15 mouse cellular contexts compared by ENCODE assay signal in genomic region chr10:43252324-43252723, GRCm38 (mm10). TPM values are rescaled to one million over a fixed set of nuclear protein-coding genes. Genes with fewer than 3 reads are reported as not detected.
DNase-seq lines count a peak whose midpoint lies in the region; ATAC-seq and TF ChIP-seq lines count a peak whose summit lies in the region.
"Had no signal": no experiment of that assay in that cellular context is flagged by ENCODE, and none has a peak within 500 bp of the region (broad histone marks: within the 10 kb centered on the region; RNA-seq: fewer than 3 reads in every experiment).

No protein-coding gene starts in this region.

- DNase-seq in heart, embryonic 10.5 days (ENCODE audit: low spot score): no peak
- peak; percentile 84 for DNase-seq in kidney, postnatal 0 days (ENCODE audit: low spot score)
- DNase-seq in kidney, postnatal 25 days: no peak
- peak; percentile 59 for DNase-seq in 416B (ENCODE audit: low read depth)
- no peak for DNase-seq in adrenal gland, postnatal 25 days
- DNase-seq in gastrocnemius, postnatal 36 days: no peak
- DNase-seq: adrenal gland, postnatal 14 days; cerebellum, adult 11 months; lung, adult 2 months; right cerebral cortex, postnatal 25 days had no signal

- H3K4me2 ChIP-seq in heart, embryonic 13.5 days: no peak overlapping the region
- H3K4me2 ChIP-seq in kidney, postnatal 0 days (ENCODE audit: low read length): no peak overlapping the region
- H3K4me2 ChIP-seq in intestine, embryonic 16.5 days (ENCODE audit: low read depth, low read length): peak overlapping the region; percentile 20; the same call in 1 of the 2 replicates
- H3K4me2 ChIP-seq: limb, embryonic 13.5 days; midbrain, embryonic 12.5 days had no signal

- ATAC-seq in heart, embryonic 13.5 days (ENCODE audit: extremely low read depth, insufficient number of reproducible peaks, low FRiP score, low TSS enrichment): no peak
- no peak; the same call in 1 of the 2 replicates for ATAC-seq in kidney, postnatal 0 days (replicated peaks; ENCODE audit: low FRiP score, low read depth)
- ATAC-seq in intestine, embryonic 16.5 days: peak; percentile 68
- ATAC-seq: CD4-positive, CD25-positive, alpha-beta regulatory T cell, adult 4 months had no signal

- peaks cover 20% of the 10 kb centered on the region for H3K4me1 ChIP-seq in heart, embryonic 13.5 days
- peaks cover 8% of the 10 kb centered on the region; the same call in 1 of the 2 replicates for H3K4me1 ChIP-seq in heart, embryonic 10.5 days
- peaks cover 6% of the 10 kb centered on the region; the same call in 1 of the 2 replicates for H3K4me1 ChIP-seq in kidney, postnatal 0 days (replicated peaks; ENCODE audit: insufficient read depth, low read length)
- peaks cover 5% of the 10 kb centered on the region; the same call in 1 of the 2 replicates for H3K4me1 ChIP-seq in intestine, embryonic 16.5 days (ENCODE audit: control insufficient read depth, insufficient read depth, low read length)
- H3K4me1 ChIP-seq: midbrain, embryonic 12.5 days had no signal

- TF ChIP-seq CTCF in kidney, postnatal 0 days (IDR thresholded peaks at IDR 0.05; ENCODE audit: low read depth): no peak

- H3K4me3 ChIP-seq in heart, embryonic 13.5 days: no peak overlapping the region
- H3K4me3 ChIP-seq in heart, embryonic 10.5 days: no peak overlapping the region
- no peak overlapping the region for H3K4me3 ChIP-seq in kidney, postnatal 0 days (replicated peaks; ENCODE audit: low read depth, low read length)
- no peak overlapping the region for H3K4me3 ChIP-seq in intestine, embryonic 16.5 days (ENCODE audit: low read length)
- H3K4me3 ChIP-seq: limb, embryonic 13.5 days; midbrain, embryonic 12.5 days had no signal

- H3K27ac ChIP-seq in heart, embryonic 13.5 days (replicated peaks): 0 out of 2 replicates have a peak overlapping the region, but pooled peaks have one; percentile 29
- no peak overlapping the region for H3K27ac ChIP-seq in heart, embryonic 10.5 days
- no peak overlapping the region for H3K27ac ChIP-seq in kidney, postnatal 0 days
- peak overlapping the region; percentile 25 for H3K27ac ChIP-seq in intestine, embryonic 16.5 days (ENCODE audit: low read length)
- H3K27ac ChIP-seq: limb, embryonic 13.5 days; midbrain, embryonic 12.5 days had no signal

- H3K27me3 ChIP-seq in heart, embryonic 13.5 days (replicated peaks): no peaks in the 10 kb centered on the region
- H3K27me3 ChIP-seq in heart, embryonic 10.5 days (ENCODE audit: insufficient read depth, poor library complexity, severe bottlenecking): no peaks in the 10 kb centered on the region
- H3K27me3 ChIP-seq in kidney, postnatal 0 days (ENCODE audit: insufficient read depth, low read length): no peaks in the 10 kb centered on the region
- no peaks in the 10 kb centered on the region for H3K27me3 ChIP-seq in intestine, embryonic 16.5 days (replicated peaks; ENCODE audit: control insufficient read depth, insufficient read depth, low read length)
- H3K27me3 ChIP-seq: limb, embryonic 13.5 days; midbrain, embryonic 12.5 days had no signal

- 0 out of 2 replicates have a peak overlapping the region, but pooled peaks have one; percentile 19 for H3K9ac ChIP-seq in heart, embryonic 13.5 days
- no peak overlapping the region for H3K9ac ChIP-seq in kidney, postnatal 0 days (ENCODE audit: low read depth, low read length)
- H3K9ac ChIP-seq in intestine, embryonic 16.5 days (ENCODE audit: low read depth, low read length): no peak overlapping the region
- H3K9ac ChIP-seq: limb, embryonic 13.5 days; midbrain, embryonic 12.5 days had no signal

- no peaks in the 10 kb centered on the region for H3K36me3 ChIP-seq in heart, embryonic 13.5 days
- no peaks in the 10 kb centered on the region for H3K36me3 ChIP-seq in heart, embryonic 10.5 days
- no peaks in the 10 kb centered on the region for H3K36me3 ChIP-seq in kidney, postnatal 0 days (ENCODE audit: insufficient read depth, low read length)
- H3K36me3 ChIP-seq in intestine, embryonic 16.5 days (ENCODE audit: control insufficient read depth, insufficient read depth, low read length): no peaks in the 10 kb centered on the region
- H3K36me3 ChIP-seq: limb, embryonic 13.5 days; midbrain, embryonic 12.5 days had no signal

- intact Hi-C loops in gastrocnemius, postnatal 36 days (cut with DNase I): no loop called here

- WGBS in heart, embryonic 13.5 days: 33% methylated on average over 4 of the region's 4 CpGs
- 51% methylated on average over 4 of the region's 4 CpGs for WGBS in heart, embryonic 10.5 days
- 24% methylated on average over 4 of the region's 4 CpGs for WGBS in kidney, postnatal 0 days
- 17% methylated on average over 4 of the region's 4 CpGs for WGBS in intestine, embryonic 16.5 days

- no peaks in the 10 kb centered on the region for H3K9me3 ChIP-seq in heart, embryonic 13.5 days
- H3K9me3 ChIP-seq in heart, embryonic 10.5 days: no peaks in the 10 kb centered on the region
- no peaks in the 10 kb centered on the region for H3K9me3 ChIP-seq in kidney, postnatal 0 days (replicated peaks; ENCODE audit: low read length)
- no peaks in the 10 kb centered on the region for H3K9me3 ChIP-seq in intestine, embryonic 16.5 days (ENCODE audit: control insufficient read depth, low read length)
- H3K9me3 ChIP-seq: limb, embryonic 13.5 days; midbrain, embryonic 12.5 days had no signal

RNA-seq across cellular contexts. Expression of gene Pdss2, which starts 31.0 kb away (rescaled TPM):
- polyA plus RNA-seq in heart, embryonic 13.5 days (2015; fragmentation: Nextera tagmentation; extraction: Ambion mirVana): 9.7 and 11.4 TPM in 2 replicates
- polyA plus RNA-seq in heart, embryonic 10.5 days (2016; fragmentation: Nextera tagmentation; extraction: Ambion mirVana): 11.7 and 13.0 TPM in 2 replicates
- polyA plus RNA-seq in kidney, postnatal 0 days (2015; fragmentation: Nextera tagmentation; extraction: Ambion mirVana): 13.7 and 15.6 TPM in 2 replicates
- polyA plus RNA-seq in intestine, embryonic 16.5 days (2015; fragmentation: Nextera tagmentation; extraction: Ambion mirVana): 14.9 and 16.5 TPM in 2 replicates
- 15.3 and 19.2 TPM in 2 replicates for total RNA-seq in adrenal gland, postnatal 25 days (2021)
- total RNA-seq in gastrocnemius, postnatal 36 days (2021): 10 to 100 TPM; 20.1 to 20.6 TPM

Comparison
In these comparisons a context has a peak if more than half of its experiments do, and no peak if none do; other contexts are left out.
1. H3K27ac ChIP-seq: peak in heart, embryonic 13.5 days (single experiment) and intestine, embryonic 16.5 days (single experiment); none in heart, embryonic 10.5 days (single experiment) and kidney, postnatal 0 days (single experiment).
2. DNase-seq: peak in kidney, postnatal 0 days (single experiment) and 416B (single experiment); none in heart, embryonic 10.5 days (single experiment), kidney, postnatal 25 days (0 of 2), adrenal gland, postnatal 25 days (single experiment) and gastrocnemius, postnatal 36 days (0 of 2).